Mouse (Mus musculus): Measurements from ENCODE around the gene Srprb.

GRCm38 (mm10) chr9:103228370-103229003 is 26.6 kb upstream of the Srprb start:
- TF ChIP-seq GATA1 (IDR thresholded peaks at IDR 0.05; ENCODE audit: low read length) (no peak), TAL1 (IDR thresholded peaks at IDR 0.05; ENCODE audit: low read length) (no peak)
